Mouse (Mus musculus) R1 (cell line): ENCODE data around the gene Hist1h1b.

Source experiments
- DNase-seq: peaks from one replicate; pipeline ENCODE4 v3.0.0-alpha.2; 2018; ENCODE audit warnings: low read depth, low spot score

The Hist1h1b gene

DNA sequence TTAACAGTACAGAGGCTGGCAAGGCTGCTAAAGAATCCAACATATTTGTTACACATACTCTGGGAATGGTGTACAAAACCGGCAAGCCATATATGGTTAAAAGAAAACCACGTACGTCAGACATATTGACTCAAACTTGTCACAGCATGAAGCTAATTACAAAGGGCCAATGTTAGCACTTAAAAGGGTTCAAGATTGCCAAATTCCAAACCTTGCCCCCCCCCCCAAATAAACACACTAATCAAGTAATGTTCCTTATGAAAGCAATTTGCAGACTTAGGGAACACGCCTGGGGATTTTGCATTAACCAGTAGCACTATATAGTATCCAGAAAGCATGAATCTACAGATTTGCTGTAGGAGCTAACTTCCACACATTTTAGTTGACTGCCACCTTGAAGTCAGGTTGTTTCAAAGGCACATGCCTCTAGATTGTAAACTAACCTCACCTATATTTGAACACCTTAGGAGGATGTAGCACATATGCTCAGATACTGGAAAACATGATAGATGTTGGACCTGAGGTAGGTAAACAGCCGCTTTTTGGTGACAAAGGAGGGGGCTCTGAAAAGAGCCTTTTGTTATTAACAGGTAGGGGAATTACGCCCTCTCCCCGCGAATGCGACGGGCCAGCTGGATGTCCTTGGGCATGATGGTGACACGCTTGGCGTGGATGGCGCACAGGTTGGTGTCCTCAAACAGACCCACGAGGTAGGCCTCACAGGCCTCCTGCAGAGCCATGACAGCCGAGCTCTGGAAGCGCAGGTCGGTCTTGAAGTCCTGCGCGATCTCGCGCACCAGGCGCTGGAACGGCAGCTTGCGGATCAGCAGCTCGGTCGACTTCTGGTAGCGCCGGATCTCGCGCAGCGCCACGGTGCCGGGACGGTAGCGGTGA lies 2.2 kb upstream of the Hist1h1b start:
- peak; percentile 78 for DNase-seq

DNA sequence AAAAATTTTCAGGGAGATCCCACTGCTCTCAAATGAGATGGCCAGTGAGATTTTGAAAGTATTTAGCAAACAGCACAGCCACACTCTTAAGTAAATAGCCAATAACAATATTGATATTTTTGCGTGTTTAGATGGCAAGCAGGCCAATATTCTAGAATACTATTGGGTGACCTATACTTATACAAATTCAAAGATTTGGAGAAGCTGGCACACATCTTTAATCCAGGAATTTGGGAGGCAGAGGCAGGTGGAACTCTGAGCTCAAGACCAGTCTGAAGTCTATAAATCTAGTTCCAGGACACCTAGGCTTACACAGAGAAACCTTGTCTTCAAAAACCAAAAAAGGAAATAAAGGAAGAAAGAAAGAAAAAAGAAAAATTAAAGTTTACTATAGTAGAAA lies 1.2 kb upstream of the Hist1h1b start:
- DNase-seq, result no peak

DNA sequence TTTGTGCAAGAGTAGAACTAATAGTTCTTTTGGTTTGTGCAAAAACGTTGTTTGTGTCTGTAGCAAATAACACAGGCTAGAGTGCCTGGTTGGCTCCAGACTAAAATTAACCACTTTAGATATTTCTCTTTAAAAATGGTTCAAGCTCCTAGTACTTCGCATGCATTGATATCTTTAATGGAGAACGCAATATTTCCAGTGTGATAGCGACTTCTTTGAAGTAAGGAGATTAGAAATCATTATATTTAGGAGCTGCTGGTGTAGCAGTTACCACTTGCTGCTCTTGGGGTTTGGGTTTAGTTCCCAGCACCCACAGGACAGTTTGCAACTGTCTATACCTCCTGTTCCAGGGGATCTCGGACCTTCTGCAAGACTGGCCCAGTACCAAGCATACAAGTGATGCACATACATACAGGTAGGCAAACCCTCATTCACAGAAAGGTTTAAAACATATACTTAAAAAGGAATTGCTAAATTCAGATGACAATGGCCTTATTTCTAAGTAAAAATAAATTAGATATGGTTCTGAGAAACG lies 663 bp upstream of the Hist1h1b start:
- no peak for DNase-seq

DNA sequence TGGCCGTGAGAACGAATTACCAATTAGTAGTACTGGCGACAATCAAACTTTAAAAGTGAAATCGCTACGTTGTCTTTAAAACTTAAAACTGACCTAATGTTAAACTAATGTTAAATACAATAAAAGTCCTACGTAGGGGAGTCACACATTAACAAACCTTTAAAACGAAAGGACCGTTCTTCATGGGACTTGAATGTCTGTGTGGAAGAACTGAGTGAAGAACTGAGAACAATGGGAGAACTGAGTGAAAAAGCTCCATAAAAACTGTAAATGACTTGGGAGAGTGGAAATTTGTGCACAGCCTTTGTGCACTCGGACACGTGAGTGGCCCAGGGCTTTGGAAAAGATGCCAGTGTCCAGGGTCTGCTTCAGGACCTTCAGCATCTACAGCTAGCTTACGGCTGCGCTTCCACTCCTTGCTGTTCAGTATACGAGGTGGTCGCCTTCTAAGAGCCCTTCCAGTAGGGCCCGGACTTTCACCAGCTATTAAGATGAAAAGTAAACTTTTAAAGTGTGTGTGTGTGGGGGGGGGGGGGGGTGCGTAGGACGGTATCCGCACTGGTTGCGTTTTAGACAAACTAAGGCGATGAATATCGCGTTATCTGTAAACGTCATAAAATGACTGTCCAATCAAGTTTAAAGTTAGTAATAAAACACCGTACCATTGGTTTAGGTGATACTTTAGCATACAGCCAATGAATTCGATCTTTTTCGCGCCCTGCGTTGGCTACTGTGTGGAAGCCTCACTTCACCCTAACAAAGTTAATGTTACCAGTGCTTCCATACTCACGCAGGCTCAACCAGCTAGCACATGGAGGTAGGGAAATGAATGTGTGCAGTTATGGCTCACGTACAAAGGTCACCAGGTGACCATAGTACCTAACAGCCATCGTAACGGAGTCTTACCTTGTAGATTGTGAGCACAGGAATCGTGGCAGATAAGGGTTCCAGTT lies 1.3 kb downstream of the Hist1h1b start:
- DNase-seq, result peak; percentile 94

DNA sequence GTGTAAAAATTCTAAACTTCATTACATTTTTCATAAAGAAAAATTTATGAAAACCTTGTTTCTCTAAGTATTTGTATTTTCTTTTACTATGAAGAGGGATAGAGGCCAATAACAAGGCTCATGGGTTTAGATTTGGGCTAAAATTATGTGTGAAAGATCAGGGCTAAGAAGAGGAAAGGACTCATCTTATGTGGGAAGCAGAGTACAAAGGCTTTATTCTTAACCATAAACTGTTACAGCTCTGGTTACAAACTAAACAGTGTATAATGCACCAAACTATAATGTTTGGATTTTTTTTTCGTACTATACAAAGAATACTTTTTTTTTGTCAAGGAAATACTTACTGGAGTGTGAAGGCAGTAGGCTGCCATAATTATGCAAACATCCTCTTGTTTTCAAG lies 24.7 kb downstream of the Hist1h1b start:
- DNase-seq, result no peak

DNA sequence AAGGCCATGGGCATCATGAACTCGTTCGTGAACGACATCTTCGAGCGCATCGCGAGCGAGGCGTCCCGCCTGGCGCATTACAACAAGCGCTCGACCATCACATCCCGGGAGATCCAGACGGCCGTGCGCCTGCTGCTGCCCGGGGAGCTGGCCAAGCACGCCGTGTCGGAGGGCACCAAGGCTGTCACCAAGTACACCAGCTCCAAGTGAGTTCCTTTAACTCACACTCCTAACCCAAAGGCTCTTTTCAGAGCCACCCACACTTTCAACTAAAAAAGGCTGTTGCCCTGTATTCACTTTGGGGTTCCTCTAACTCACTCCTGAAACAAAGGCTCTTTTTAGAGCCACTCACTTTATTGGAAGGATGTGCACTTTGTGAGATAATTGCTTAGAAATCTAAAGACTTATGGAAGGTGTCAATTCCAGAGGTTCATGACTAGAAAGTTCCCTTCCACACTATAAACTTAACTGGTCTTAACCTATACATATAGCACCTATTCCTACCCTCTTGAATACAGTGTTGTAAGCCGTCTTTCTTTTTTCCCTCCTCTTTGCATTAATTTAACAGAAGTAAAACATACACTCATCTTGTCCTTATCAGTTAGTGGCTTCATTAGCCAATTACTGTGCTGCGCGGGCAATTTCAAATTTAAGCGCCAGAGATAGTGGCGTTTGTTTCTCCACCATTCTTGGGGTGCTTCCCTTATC lies 26.0 kb downstream of the Hist1h1b start:
- peak; percentile 62 for DNase-seq

DNA sequence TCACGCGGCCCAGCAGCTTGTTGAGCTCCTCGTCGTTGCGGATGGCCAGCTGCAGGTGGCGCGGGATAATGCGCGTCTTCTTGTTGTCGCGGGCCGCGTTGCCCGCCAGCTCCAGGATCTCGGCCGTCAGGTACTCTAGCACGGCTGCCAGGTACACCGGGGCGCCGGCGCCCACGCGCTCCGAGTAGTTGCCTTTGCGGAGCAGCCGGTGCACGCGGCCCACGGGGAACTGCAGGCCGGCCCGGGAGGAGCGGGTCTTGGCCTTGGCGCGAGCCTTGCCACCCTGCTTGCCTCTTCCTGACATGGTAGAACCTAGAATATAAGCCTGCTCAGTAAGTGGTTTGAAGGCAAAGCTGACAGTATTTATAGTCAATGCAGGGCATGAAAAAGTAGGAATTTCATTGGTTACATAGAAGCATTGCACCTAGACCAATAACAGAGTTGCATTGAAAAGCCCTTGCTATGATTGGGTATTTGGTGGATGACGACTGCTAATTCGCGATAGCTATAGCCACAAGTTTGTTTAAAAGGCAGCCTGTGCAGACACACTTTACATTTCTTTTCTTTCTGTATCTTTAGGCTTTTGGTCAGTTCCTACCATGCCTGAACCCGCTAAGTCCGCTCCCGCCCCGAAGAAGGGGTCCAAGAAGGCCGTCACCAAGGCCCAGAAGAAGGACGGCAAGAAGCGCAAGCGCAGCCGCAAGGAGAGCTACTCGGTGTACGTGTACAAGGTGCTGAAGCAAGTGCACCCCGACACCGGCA lies 26.7 kb downstream of the Hist1h1b start, which contains the start of the genes Hist1h2ak and Hist1h2bn:
Hist1h2ak (minus strand) TSS at position 304 of the 762 bp plus-strand sequence.
Hist1h2bn (plus strand) TSS at position 600 of the 762 bp plus-strand sequence.
- peak; percentile 99 for DNase-seq

- peak; percentile 58 for DNase-seq
These were observed 27.3 kb downstream of the Hist1h1b start for GRCm38 (mm10) chr13:21753051-21753523.

- peak; percentile 22 for DNase-seq
These were observed 28.1 kb downstream of the Hist1h1b start for GRCm38 (mm10) chr13:21752356-21752755.

GRCm38 (mm10) chr13:21751827-21752226 lies 28.6 kb downstream of the Hist1h1b start:
- DNase-seq, result no peak

DNA sequence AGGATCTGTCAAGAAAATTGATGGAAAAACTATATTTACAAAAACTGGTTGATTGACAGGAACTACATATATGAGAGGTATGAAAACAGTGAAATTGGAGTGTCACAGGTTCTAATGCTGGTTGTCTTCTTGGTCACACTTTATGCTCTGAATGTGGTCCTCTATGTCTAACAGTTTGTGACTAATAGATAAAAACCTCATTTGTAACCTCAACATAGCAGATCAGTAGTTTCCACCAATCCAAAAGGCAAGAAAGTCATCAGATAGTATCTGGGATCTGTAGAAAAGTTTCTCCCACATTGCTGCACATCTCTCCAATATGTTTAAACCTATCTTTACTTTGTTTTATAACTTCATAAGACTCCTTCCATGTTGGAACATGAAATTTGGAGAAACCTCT lies 29.0 kb downstream of the Hist1h1b start:
- DNase-seq, result no peak

GRCm38 (mm10) chr13:21750159-21751017 lies 30.0 kb downstream of the Hist1h1b start, which contains the start of gene Hist1h4k:
TSS of gene Hist1h4k (minus strand) at chr13:21750505.
- peak; percentile 94 for DNase-seq

GRCm38 (mm10) chr13:21749387-21750158 lies 30.9 kb downstream of the Hist1h1b start:
- DNase-seq, result peak; percentile 65

- DNase-seq, result no peak
These were observed 35.4 kb downstream of the Hist1h1b start for GRCm38 (mm10) chr13:21745006-21745405.

- peak; percentile 93 for DNase-seq
These were observed 45.3 kb downstream of the Hist1h1b start, which contains the start of gene Hist1h4j for GRCm38 (mm10) chr13:21734906-21735767. TSS of gene Hist1h4j (plus strand) at chr13:21735064.

DNA sequence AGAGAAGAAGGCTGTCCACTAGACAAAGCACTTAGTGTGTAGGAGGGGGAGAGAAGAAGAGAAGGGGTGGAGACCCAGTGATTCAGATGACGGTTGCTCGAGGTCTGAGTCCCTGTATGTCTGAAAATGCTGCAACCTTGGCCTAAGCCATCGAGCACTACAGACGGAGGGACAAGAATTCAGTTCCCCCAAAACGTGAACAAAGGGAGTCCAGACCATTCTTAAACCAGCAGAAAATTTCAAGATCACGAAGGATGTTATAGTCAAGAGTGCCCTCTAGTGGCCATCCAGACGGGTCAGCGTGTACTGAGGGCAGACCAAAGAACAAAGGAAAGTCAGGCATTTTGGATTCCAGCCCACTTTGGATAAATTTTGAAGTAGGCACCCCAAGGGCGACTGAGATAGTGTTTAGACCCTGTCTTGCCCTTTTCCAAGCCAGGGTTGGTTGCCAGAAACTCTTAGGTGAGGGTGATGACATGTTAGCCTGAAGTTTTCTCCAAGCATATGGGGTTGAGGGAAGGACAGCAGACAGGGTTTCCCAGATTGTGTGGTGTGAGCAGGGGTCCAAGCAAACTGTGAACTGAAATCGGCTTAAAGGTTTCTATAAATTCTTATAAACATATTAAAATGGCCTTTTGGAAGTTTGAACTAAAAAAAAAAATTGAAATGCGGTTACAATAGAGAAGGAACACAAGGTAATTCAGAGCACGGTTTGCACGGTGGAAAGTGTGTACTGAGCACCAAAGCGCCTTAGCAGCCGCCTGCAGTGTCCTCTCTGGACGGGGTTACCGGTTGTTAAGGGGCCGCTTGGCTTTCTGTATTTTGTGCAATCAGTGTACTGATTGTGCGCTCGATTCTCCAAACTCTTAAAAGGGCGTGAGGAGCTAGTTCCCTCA lies 46.2 kb downstream of the Hist1h1b start:
- peak; percentile 93 for DNase-seq
